Mouse (Mus musculus) lung, embryonic 15.5 days (tissue): ENCODE measurements at regions not wholly inside any gene's neighbourhood (a gene's known extent, or its start where the extent isn't known, plus 50 kb on each side); places are given as distances from the start of the nearest gene placed in this dataset.

Experiments used
- ATAC-seq: fragments of 200-750 bp; cut with Nextera tagmentation; 2 replicates; pipeline ENCODE4 v1.8.0; 2017; ENCODE audit warnings: moderate number of reproducible peaks, borderline replicate concordance; ENCODE audit not compliant: low FRiP score, low TSS enrichment; ENCODE audit errors: extremely low read depth
- H3K27ac ChIP-seq: fragments of 300-500 bp; sonication (generic); 2 replicates; pipeline ENCODE4 v1.5.1; 2015; ENCODE audit warnings: moderate library complexity, mild to moderate bottlenecking, inconsistent platforms
- H3K27me3 ChIP-seq: fragments of 300-500 bp; sonication (generic); 2 replicates; pipeline ENCODE4 v1.6.1; 2015; ENCODE audit warnings: inconsistent platforms
- H3K36me3 ChIP-seq: fragments of 300-500 bp; sonication (generic); 2 replicates; pipeline ENCODE4 v1.6.1; 2015; ENCODE audit warnings: inconsistent platforms
- H3K4me1 ChIP-seq: fragments of 300-500 bp; sonication (generic); 2 replicates; pipeline ENCODE4 v1.6.1; 2015; ENCODE audit warnings: inconsistent platforms
- H3K4me2 ChIP-seq: fragments of 300-500 bp; sonication (generic); 2 replicates; pipeline ENCODE4 v1.6.1; 2015; ENCODE audit warnings: inconsistent platforms, mild to moderate bottlenecking, moderate library complexity
- H3K4me3 ChIP-seq: fragments of 300-500 bp; sonication (generic); 2 replicates; pipeline ENCODE4 v1.5.1; 2015; ENCODE audit warnings: mild to moderate bottlenecking, inconsistent platforms
- H3K9ac ChIP-seq: fragments of 300-500 bp; sonication (generic); 2 replicates; pipeline ENCODE4 v1.6.1; 2015; ENCODE audit warnings: inconsistent platforms
- H3K9me3 ChIP-seq: fragments of 300-500 bp; sonication (generic); 2 replicates; pipeline ENCODE4 v1.6.1; 2016; ENCODE audit warnings: inconsistent platforms
- WGBS: fragments of 180-500 bp; shearing (Covaris S2); methylation state at CpG from one replicate; pipeline ENCODE4 v1.1.7; 2015; 5-methylcytosine and 5-hydroxymethylcytosine counted together

GRCm38 (mm10) chr5:75826283-75827098 is 151.8 kb downstream of the Kdr start:
- ATAC-seq = no peak
- H3K9ac ChIP-seq = no peak overlapping the region
- H3K4me1 ChIP-seq = peaks cover 16% of the 10 kb centered on the region
- H3K9me3 ChIP-seq = no peaks in the 10 kb centered on the region
- H3K4me3 ChIP-seq = no peak overlapping the region
- no peak overlapping the region for H3K4me2 ChIP-seq
- H3K27ac ChIP-seq = 0 out of 2 replicates have a peak overlapping the region, but pooled peaks have one; percentile 0
- no peaks in the 10 kb centered on the region for H3K27me3 ChIP-seq
- WGBS = 23% methylated on average over 10 of the region's 10 CpGs
- H3K36me3 ChIP-seq = no peaks in the 10 kb centered on the region

GRCm38 (mm10) chr5:75825576-75825975 is 152.7 kb downstream of the Kdr start:
- no peak overlapping the region for H3K4me3 ChIP-seq
- no peak for ATAC-seq
- no peaks in the 10 kb centered on the region for H3K27me3 ChIP-seq
- 35% methylated on average over 5 of the region's 5 CpGs for WGBS
- H3K9me3 ChIP-seq = no peaks in the 10 kb centered on the region
- H3K36me3 ChIP-seq = no peaks in the 10 kb centered on the region
- H3K4me2 ChIP-seq = no peak overlapping the region
- H3K27ac ChIP-seq = no peak overlapping the region
- peaks cover 13% of the 10 kb centered on the region; the same call in 1 of the 2 replicates for H3K4me1 ChIP-seq
- H3K9ac ChIP-seq = no peak overlapping the region

GRCm38 (mm10) chr5:75824660-75825059 is 153.6 kb downstream of the Kdr start:
- Histone ChIP-seq H3K4me3 (no peak overlapping the region), H3K36me3 (no peaks in the 10 kb centered on the region), H3K27me3 (no peaks in the 10 kb centered on the region), H3K9me3 (no peaks in the 10 kb centered on the region), H3K9ac (no peak overlapping the region), H3K4me1 (0 out of 2 replicates have a peak, but pooled peaks cover 9% of the 10 kb centered on the region), H3K27ac (no peak overlapping the region), H3K4me2 (no peak overlapping the region)
- ATAC-seq = no peak
- WGBS = 88% methylated on average over 4 of the region's 4 CpGs

DNA sequence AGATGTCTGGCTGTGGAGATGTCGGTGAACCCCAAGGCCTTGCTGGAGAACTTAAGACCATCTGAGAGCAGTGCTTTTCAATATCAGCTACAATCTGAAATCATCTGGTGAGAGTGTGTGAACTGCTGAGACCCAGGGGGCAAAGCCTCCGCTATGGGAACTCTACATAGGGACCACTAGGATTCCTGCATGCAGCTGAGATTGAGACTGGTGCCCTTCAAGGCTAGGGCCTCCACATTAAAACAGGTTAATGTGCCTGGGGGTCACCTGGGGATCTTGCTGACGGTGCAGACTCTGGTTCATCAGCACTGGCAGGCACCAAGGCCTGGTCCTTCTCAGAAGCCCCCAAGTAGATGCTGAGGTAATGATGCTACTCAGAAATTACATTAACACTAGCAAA is 154.6 kb downstream of the Kdr start:
- Histone ChIP-seq H3K36me3 (no peaks in the 10 kb centered on the region), H3K27ac (no peak overlapping the region), H3K4me1 (0 out of 2 replicates have a peak, but pooled peaks cover 9% of the 10 kb centered on the region), H3K4me2 (no peak overlapping the region), H3K9ac (no peak overlapping the region), H3K9me3 (no peaks in the 10 kb centered on the region), H3K4me3 (no peak overlapping the region), H3K27me3 (no peaks in the 10 kb centered on the region)
- WGBS = 85% methylated on average over 3 of the region's 3 CpGs
- no peak for ATAC-seq

DNA sequence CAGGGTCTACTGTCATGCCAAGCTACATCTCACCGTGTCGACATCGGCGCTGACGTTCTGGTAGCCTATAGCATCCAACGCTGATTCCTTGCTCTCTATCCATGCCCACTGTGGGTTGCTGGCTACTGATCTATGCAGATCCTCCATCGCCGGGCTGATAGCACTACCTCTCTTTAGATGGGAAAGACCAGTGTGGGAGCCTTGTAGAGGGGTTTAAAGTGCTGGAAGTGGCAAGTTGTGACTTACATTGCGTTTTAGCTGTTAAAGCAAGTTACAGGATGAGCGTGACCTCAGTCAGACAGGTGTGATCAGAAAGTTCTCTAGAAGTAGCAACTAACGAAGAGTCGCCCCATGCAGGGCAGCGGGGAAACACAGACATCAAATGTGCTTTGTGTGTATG is 160.9 kb downstream of the Kdr start:
- H3K36me3 ChIP-seq = no peaks in the 10 kb centered on the region
- 93% methylated on average over 13 of the region's 13 CpGs for WGBS

GRCm38 (mm10) chr5:75814393-75814984 is 163.8 kb downstream of the Kdr start:
- H3K36me3 ChIP-seq = no peaks in the 10 kb centered on the region
- no peaks in the 10 kb centered on the region for H3K27me3 ChIP-seq
- H3K4me1 ChIP-seq = no peaks in the 10 kb centered on the region
- no peak overlapping the region for H3K4me2 ChIP-seq
- H3K9me3 ChIP-seq = no peaks in the 10 kb centered on the region
- no peak overlapping the region for H3K27ac ChIP-seq
- WGBS = 59% methylated on average over 12 of the region's 12 CpGs
- H3K9ac ChIP-seq = no peak overlapping the region
- ATAC-seq = no peak
- H3K4me3 ChIP-seq = no peak overlapping the region

More for the DNA sequence above, 160.9 kb downstream of the Kdr start:
- no peak overlapping the region for H3K9ac ChIP-seq
- ATAC-seq = no peak
- H3K9me3 ChIP-seq = no peaks in the 10 kb centered on the region
- H3K4me2 ChIP-seq = no peak overlapping the region
- no peak overlapping the region for H3K4me3 ChIP-seq
- H3K4me1 ChIP-seq = no peaks in the 10 kb centered on the region
- no peak overlapping the region for H3K27ac ChIP-seq
- H3K27me3 ChIP-seq = no peaks in the 10 kb centered on the region

- Histone ChIP-seq H3K36me3 (no peaks in the 10 kb centered on the region), H3K27ac (no peak overlapping the region), H3K4me1 (peaks cover 9% of the 10 kb centered on the region), H3K9ac (no peak overlapping the region), H3K4me3 (no peak overlapping the region), H3K9me3 (no peaks in the 10 kb centered on the region), H3K4me2 (no peak overlapping the region), H3K27me3 (no peaks in the 10 kb centered on the region)
- 39% methylated on average over 4 of the region's 4 CpGs for WGBS
- ATAC-seq = no peak
Measured at GRCm38 (mm10) chr5:75812686-75813085, 165.6 kb downstream of the Kdr start.

DNA sequence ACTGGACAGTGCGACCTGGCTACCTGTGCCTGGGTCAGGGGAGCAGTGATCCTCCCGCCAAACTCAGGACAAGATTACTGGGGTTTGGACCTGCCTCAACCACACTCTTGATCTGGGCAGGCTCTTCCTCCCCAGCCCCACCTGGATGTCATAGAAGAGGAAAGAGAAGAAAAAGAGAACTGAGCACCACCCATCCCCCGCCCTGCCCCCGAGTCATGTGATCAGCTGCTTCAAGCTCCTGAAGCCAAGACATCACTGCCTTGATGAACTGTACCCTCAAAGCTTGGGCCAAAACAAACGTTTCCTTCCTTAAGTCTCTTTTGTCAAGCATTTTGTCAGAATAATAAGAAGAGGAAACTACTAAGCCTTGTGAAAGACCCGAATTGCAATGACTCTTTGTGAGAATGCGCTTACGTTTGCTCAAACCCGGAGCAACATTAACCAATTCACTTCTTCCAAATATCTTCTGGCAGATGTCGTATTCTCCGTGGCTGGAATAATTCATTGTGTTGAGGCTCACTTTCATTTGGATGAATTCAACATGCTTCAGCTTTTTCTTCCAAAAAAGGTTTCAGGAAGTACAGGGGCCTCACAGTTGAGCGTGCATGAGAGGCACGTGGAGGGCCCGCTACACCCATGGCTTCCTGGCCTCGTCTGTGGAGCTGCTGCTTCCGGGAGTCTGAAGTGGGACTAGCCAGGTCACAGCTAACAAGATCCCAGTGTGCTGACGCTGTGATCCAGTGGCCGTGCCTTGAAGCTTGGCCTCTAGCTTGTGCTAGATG is 169.5 kb downstream of the Kdr start:
- no peak overlapping the region for H3K4me2 ChIP-seq
- no peak overlapping the region for H3K4me3 ChIP-seq
- peaks cover 9% of the 10 kb centered on the region for H3K4me1 ChIP-seq
- H3K27ac ChIP-seq = no peak overlapping the region
- no peaks in the 10 kb centered on the region for H3K9me3 ChIP-seq
- no peak for ATAC-seq
- 69% methylated on average over 18 of the region's 18 CpGs for WGBS
- no peaks in the 10 kb centered on the region for H3K27me3 ChIP-seq
- no peak overlapping the region for H3K9ac ChIP-seq
- H3K36me3 ChIP-seq = no peaks in the 10 kb centered on the region

GRCm38 (mm10) chr5:75805011-75805410 is 173.2 kb downstream of the Kdr start:
- Histone ChIP-seq H3K27ac (no peak overlapping the region), H3K4me2 (no peak overlapping the region), H3K36me3 (no peaks in the 10 kb centered on the region), H3K27me3 (no peaks in the 10 kb centered on the region), H3K9ac (no peak overlapping the region), H3K4me3 (no peak overlapping the region), H3K4me1 (peaks cover 9% of the 10 kb centered on the region), H3K9me3 (no peaks in the 10 kb centered on the region)
- 88% methylated on average over 2 of the region's 2 CpGs for WGBS
- ATAC-seq = no peak

DNA sequence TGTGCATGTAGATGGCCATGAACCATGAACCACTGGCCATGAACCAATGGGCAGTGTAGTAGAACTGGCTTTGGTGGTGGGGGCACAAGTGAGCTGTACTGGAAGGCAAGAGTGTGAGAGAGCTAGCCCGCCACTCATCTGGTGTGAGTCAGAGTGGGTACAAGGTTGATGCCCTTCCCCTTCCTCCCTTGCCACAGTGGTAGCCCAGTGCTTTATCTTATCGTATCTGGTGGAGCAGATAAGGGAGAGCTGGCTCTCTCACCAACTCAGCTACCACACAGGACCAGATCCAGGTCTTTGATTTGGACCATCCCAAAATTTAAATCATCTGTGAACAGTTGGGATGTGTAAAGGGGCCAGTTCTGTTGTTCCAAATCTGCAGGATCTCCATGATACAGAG is 173.9 kb downstream of the Kdr start:
- Histone ChIP-seq H3K36me3 (no peaks in the 10 kb centered on the region), H3K27ac (no peak overlapping the region), H3K4me1 (peaks cover 9% of the 10 kb centered on the region), H3K9me3 (no peaks in the 10 kb centered on the region), H3K27me3 (no peaks in the 10 kb centered on the region), H3K9ac (no peak overlapping the region), H3K4me3 (no peak overlapping the region), H3K4me2 (no peak overlapping the region)
- WGBS = 76% methylated on average over 2 of the region's 2 CpGs
- no peak for ATAC-seq

- H3K4me3 ChIP-seq = no peak overlapping the region
- H3K36me3 ChIP-seq = no peaks in the 10 kb centered on the region
- no peak overlapping the region for H3K9ac ChIP-seq
- H3K9me3 ChIP-seq = no peaks in the 10 kb centered on the region
- WGBS = 88% methylated on average over 2 of the region's 2 CpGs
- no peaks in the 10 kb centered on the region for H3K27me3 ChIP-seq
- H3K4me2 ChIP-seq = no peak overlapping the region
- no peak for ATAC-seq
- no peaks in the 10 kb centered on the region for H3K4me1 ChIP-seq
- no peak overlapping the region for H3K27ac ChIP-seq
Measured at GRCm38 (mm10) chr5:75803012-75803411, 175.2 kb downstream of the Kdr start.
